Mouse (Mus musculus) 416B (cell line): Measurements from ENCODE around the gene Slc35e3.
"Not testable (repeated sequence)": the region's sequence is repeated elsewhere in the genome, so short reads cannot be mapped to it uniquely, and the experiment has no call there.

Source experiments
- DNase-seq: peaks from one replicate; pipeline ENCODE4 v3.0.0; 2011; ENCODE audit warnings: low read depth

The Slc35e3 gene

GRCm38 (mm10) chr10:117732962-117733592 lies 13.1 kb downstream of the Slc35e3 start:
- no peak for DNase-seq

DNA sequence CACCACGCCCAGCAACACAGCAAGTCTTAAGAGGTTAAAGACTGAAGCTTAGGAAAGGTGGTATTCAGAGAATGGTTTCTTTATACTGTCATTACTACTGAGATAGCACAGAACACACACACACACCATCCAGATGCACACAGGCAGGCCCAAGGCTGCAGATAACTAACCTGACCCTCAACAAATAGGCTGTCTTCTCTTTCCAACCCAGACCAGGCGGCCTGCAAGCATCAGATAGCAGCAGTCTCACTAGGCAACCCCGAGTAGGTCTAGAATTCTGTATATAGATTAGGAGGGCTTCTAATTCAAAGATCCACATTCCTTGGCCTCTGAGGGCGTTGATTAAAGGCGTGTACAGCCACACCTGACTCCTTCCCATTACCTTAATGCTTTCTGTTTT lies 14.0 kb downstream of the Slc35e3 start:
- DNase-seq, result no peak

GRCm38 (mm10) chr10:117731244-117732101 lies 14.7 kb downstream of the Slc35e3 start:
- DNase-seq, result peak; percentile 89

DNA sequence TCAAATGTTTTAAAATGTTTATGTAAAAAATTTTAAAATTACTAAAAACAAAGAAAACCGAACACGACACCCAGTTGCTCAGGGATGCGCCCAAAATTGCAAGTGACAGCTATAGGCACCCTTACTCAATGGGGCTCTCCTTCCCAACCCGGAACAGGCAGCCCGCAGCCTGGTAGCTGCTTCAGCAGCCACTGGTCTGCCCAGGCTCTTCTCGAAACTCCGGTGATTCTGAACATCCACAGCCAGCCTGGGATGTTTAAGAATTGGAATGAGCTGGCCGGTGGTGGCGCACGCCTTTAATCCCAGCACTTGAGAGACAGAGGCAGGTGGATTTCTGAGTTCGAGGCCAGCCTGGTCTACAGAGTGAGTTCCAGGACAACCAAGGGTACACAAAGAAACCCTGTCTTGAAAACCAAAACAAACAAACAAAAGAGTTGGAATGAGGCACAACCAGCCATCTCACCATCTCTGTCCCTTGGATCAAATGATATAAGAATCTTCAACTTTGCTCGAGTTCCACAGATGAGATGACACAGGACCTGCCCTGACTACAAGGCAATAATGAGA lies 15.4 kb downstream of the Slc35e3 start:
- no peak for DNase-seq

DNA sequence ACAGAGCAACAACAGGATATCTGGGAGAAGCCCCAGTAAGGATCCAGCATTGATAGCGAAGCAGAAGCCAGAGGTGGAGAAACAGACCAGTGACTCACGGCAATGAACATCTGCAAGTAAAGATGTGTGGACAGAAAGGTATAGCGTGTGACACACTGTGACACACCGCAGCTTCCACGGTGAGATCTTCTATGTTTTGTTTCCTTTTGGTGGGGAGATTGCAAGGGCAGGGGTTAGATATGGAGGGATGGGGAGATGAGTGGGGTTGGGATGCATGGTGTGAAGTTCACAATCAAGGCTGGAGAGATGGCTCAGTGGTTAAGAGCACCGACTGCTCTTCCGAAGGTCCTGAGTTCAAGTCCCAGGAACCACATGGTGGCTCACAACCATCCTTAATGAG lies 16.0 kb downstream of the Slc35e3 start:
- no peak for DNase-seq

DNA sequence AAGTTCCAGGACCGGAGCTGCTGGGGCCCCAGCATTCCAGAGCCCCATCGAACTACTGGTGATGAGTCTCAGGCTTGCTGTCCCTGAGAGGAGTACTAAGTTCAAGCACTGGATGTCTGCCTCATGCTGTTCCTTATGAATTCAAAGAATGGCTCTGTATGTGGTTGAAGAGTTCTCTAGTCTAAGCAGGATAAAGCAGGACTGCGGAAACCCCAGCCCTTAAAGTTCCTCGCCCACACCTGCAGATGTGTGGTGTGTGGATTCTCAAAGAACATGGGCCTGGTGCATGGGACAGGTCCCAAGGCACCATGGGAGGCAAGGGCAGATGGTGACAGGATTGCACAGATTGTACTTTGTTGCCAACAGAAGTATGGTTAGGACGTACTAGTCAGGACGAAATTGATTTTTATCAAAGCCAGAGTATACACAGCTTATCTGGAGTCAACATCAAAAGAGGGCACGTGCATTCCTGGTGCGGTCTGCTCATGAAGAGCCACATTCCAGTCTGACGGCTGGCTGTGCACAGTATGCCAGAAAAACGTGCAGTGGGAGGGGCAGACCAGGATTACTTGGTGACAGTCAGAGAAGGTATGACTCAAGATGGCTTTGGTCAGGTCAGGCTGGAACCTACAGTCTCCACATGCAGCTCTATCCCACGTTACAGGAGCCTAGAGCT lies 16.9 kb downstream of the Slc35e3 start:
- no peak for DNase-seq

DNA sequence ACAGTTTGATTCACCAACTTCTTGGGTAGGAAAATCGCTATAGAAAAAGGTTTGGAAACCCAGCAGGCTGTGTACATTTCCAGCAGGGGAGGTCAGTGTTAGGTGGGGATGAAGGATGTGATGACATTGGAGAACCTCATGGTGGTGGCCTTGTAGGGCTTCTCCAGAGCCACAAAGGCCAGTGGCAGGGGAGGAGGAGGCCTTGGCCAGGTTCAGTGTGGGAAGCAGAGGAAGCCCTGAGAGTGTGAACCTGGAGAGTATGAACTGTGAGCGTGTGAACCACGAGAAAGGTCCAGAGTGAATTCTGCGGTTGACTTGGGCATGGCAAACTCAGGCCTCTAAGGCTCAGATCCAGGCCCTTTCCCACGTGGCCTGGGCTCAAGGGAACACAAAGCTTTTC lies 17.6 kb downstream of the Slc35e3 start:
- DNase-seq, result no peak

DNA sequence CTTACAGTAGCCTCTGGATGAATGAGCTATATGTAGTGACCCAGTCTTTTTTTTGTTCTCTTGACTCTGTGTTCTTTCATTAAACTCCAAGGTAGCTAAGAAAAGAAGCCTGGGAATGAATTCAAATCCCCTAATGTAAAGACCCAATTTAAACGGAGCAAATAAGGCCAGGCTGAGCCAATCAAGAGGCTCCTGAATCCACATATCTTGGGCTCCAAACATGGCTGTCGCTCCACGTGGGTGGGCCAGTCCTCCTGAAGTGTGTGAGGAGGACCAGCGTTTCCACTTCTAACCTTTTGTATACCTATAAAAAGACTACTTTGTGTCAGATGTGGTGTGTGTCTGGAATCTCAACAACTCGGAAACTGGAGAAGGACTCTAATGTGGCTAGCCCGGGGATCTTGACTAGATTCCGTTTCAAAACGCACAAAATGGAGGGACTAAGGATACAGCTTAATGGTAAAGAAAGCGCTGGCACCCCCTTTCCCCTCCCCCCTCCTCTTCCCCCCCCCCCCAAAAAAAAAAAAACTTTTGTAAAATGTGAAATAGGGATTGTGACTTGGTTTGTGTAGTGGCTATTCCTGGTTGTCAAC lies 18.6 kb downstream of the Slc35e3 start:
- no peak for DNase-seq

- no peak for DNase-seq
Measured at GRCm38 (mm10) chr10:117726888-117727385, 19.2 kb downstream of the Slc35e3 start.

- DNase-seq, result no peak
Measured at GRCm38 (mm10) chr10:117726350-117726749, 19.8 kb downstream of the Slc35e3 start.

DNA sequence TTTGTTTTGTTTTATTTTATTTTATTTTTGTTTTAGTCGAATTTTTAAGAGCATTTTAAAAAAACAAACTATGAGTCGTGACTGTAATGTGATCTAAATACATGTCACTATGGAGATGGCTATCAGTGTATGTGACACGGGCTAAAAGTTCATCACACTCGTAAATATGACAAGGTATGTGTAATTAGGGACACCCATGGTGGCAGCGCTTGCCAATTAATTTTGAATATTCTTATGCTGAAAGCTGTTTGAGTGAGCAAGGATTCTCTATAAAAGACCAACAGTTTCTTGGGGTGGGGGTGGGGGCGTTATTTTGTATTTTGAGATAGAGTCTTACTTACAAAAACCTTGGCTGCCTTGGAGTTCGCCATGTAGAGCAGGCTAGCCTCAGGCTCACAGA lies 20.5 kb downstream of the Slc35e3 start:
- DNase-seq, result no peak

GRCm38 (mm10) chr10:117724804-117725361 lies 21.3 kb downstream of the Slc35e3 start:
- DNase-seq, result no peak

- DNase-seq, result no peak
Measured at GRCm38 (mm10) chr10:117724136-117724718, 21.9 kb downstream of the Slc35e3 start.

DNA sequence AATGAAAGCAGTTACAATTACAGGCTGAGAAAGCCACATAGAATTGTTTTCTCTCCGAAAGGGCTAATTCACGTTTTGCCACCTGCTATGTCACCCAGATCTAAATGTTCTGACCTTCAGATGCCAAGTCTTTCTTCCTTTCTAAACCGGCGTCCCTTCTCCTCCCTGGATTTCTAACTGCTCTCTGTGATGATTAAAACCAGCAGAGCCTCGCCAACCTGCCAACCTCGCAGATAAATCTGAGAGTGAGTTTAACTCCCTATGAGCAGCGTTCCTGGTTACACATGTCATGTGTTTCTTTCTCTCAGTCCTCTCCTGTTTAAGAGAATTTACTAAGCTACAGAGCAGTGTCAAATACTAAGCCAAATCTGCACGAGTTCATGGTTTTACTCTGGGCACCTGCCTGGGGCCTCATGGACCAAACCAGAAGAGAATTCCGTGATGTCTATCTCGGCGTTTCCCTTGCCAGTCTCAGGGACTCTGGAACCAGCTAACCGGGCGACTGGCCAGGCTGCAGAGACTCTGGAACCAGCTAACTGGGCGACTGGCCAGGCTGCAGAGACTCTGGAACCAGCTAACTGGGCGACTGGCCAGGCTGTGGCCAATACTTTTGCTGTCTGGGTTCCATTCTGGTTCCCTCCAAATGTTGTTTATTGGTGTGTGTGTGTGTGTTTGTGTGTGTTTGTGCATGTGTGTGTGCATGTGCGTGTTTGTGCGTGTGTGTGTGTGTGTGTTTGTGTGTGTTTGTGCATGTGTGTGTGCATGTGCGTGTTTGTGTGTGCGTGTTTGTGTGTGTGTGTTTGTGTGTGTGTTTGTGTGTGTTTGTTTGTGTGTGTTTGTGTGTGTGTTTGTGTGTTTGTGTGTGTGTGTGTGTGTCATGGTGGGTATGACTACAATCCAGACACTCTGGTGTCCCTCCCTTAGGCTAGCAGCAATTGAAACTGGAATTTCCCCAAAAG lies 27.7 kb downstream of the Slc35e3 start:
- DNase-seq, result no peak

DNA sequence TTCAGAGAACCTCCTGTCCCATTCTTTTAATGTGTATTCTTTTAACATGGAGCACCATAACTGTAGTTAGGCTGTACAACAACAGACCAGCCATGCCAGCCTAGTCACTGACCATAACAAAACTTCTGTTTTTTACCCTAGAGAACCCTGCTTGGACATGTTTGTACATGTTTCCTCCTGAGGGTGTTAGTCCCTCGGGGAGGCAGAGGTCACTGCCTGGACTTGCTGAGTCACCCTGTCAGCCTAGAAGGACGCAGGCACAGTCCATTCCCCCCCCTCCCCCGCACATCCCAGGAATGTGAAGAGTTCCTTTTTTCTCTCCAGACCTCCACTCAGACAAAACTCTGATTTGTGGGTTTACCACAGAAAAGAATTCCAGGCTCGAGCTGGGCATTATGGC lies 28.6 kb downstream of the Slc35e3 start:
- peak; percentile 84 for DNase-seq

DNA sequence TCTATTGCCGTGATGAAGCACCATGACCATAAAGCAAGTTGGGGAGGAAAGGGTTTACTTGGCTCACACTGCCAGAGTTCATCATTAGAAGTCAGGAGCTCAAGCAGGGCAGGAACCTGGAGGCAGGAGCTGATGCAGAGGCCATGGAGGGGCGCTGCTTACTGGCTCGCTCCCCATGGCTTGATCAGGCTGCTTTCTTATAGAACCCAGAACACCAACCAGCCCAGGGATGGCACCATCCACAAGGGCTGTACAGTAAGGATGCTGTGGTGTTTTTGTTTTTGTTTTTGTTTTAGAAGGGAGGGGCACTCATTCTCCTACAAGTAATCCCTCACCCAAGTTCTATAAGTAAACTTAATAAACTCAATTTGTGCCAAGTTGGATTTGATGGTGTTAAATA lies 29.5 kb downstream of the Slc35e3 start:
- no peak for DNase-seq

GRCm38 (mm10) chr10:117715654-117716053 lies 30.5 kb downstream of the Slc35e3 start:
- DNase-seq, result not testable (repeated sequence)

DNA sequence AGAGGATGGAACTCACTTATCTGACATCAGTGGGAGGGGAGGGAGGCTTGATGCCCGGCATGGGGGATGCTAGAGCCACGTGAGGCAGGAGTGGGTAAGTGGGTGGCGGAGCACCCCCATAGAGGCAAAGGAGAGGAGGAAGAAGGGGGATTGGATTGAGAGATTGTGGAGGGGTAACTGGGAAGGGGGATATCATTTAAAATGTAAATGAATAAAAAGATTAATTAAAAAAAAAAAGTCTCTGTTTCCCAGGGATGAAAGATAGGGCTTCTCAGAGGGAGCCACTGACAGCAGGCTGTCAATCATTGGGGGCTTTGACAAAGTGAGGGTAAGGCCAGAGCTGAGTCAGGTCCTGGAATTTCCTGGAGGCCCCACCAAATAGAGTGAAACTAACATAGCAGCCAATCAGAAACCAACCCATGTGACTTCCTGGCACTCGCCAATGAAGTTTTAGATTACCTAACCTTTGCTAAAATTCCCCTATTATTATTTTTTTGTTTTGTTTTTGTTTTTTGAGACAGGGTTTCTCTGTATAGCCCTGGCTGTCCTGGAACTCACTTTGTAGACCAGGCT lies 31.2 kb downstream of the Slc35e3 start:
- DNase-seq, result peak; percentile 59

DNA sequence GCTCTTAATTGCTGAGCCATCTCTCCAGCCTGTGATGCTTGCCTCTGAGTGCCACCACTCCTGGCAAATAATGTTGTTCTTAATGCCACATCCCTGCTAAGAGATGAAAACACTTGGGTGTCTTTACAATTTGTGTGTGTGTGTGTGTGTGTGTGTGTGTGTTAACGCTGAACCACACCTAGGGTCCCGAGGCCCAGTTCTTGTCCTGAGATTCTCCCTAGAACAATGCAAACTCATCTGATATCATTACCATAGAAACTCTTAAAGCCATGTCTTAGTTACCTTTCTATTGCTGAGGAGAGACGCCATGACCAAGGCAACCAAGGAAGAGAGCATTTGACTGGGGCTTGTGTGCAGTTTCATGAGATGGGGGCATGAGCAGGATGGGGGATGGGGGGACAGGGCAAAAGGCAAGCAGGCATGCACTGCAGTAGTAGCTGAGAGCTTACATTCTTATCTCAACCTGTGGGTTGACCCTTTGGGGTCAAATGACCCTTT lies 32.1 kb downstream of the Slc35e3 start:
- no peak for DNase-seq

DNA sequence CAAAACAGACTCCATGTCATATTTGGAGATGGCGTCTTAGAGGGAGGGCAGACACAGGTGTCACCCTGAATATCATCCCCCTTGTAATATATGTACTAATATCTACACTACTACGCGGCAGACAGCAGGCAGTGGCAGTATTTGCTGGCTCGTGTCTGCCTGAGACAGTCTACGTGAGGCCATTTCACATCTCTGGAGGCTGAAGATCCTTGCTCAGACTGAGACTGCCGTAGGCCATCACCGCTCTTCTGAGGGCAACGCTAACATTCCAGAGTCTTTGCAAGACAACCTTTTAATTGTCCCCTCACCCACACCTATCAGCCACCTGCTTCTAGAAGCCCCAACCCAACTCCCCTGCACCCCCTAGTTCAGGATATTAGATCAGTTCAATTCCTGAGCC lies 32.7 kb downstream of the Slc35e3 start:
- no peak for DNase-seq
